Mouse (Mus musculus) lung, adult 2 months (tissue): ENCODE measurements at regions not wholly inside any gene's neighbourhood (a gene's known extent, or its start where the extent isn't known, plus 50 kb on each side); places are given as distances from the start of the nearest gene placed in this dataset.

Source experiments
- DNase-seq: peaks from one replicate; pipeline ENCODE4 v3.0.0; 2022
- H3K4me1 ChIP-seq: fragments of 200-500 bp; 2 replicates; pipeline ENCODE4 v1.6.1; 2011; ENCODE audit warnings: low read length; ENCODE audit not compliant: control insufficient read depth, insufficient read depth
- H3K4me3 ChIP-seq: fragments of 200-500 bp; replicated peaks from 2 replicates; pipeline ENCODE3; 2011; ENCODE audit warnings: low read depth, mild to moderate bottlenecking, control low read depth, low read length; ENCODE audit errors: extremely low read depth
- CTCF ChIP-seq: fragments of 200-500 bp; IDR thresholded peaks from 2 replicates; pipeline ENCODE4 v1.5.1; 2011; ENCODE audit warnings: mild to moderate bottlenecking, low read length, control low read depth; ENCODE audit not compliant: insufficient read depth
- POLR2A ChIP-seq: fragments of 200-500 bp; IDR thresholded peaks from 2 replicates; pipeline ENCODE4 v1.6.1; 2011; ENCODE audit warnings: low read depth, mild to moderate bottlenecking, control low read depth, low read length, borderline replicate concordance; ENCODE audit errors: extremely low read depth
- WGBS: fragments of 180-500 bp; shearing (Covaris S2); methylation state at CpG from one replicate; pipeline ENCODE4 v1.1.7; 2018; 5-methylcytosine and 5-hydroxymethylcytosine counted together

- 63% methylated on average over 8 of the region's 8 CpGs for WGBS
- Histone ChIP-seq H3K4me3 (no peak overlapping the region), H3K4me1 (no peaks in the 10 kb centered on the region)
- TF ChIP-seq CTCF (no peak), POLR2A (no peak)
- DNase-seq, result no peak
Observed at GRCm38 (mm10) chr11:24804623-24805023, 726.8 kb downstream of the Bcl11a start.

GRCm38 (mm10) chr11:24829578-24830401, 751.9 kb downstream of the Bcl11a start:
- TF ChIP-seq POLR2A, result no peak
- no peak for TF ChIP-seq CTCF
- Histone ChIP-seq H3K4me1 (no peaks in the 10 kb centered on the region), H3K4me3 (no peak overlapping the region)
- 59% methylated on average over 13 of the region's 13 CpGs for WGBS
- DNase-seq, result no peak

GRCm38 (mm10) chr11:24830484-24830883, 752.6 kb downstream of the Bcl11a start:
- 70% methylated on average over 2 of the region's 2 CpGs for WGBS
- H3K4me3 ChIP-seq, result no peak overlapping the region
- H3K4me1 ChIP-seq, result no peaks in the 10 kb centered on the region
- DNase-seq, result no peak
- TF ChIP-seq POLR2A (no peak), CTCF (no peak)

- no peak for DNase-seq
- H3K4me1 ChIP-seq, result no peaks in the 10 kb centered on the region
- no peak overlapping the region for H3K4me3 ChIP-seq
- 46% methylated on average over 2 of the region's 2 CpGs for WGBS
- TF ChIP-seq POLR2A, result no peak
Observed at GRCm38 (mm10) chr11:24843839-24844738, 766.2 kb downstream of the Bcl11a start.

GRCm38 (mm10) chr11:24856991-24857390, 779.1 kb downstream of the Bcl11a start:
- DNase-seq, result no peak
- 75% methylated on average over 6 of the region's 6 CpGs for WGBS
- H3K4me3 ChIP-seq, result no peak overlapping the region
- no peaks in the 10 kb centered on the region for H3K4me1 ChIP-seq
- TF ChIP-seq CTCF, result no peak
- no peak for TF ChIP-seq POLR2A

- no peaks in the 10 kb centered on the region for H3K4me1 ChIP-seq
- WGBS, result 83% methylated on average over 11 of the region's 11 CpGs
- TF ChIP-seq POLR2A (no peak), CTCF (no peak)
Observed at GRCm38 (mm10) chr11:24864637-24865036, 786.8 kb downstream of the Bcl11a start.

GRCm38 (mm10) chr11:24865067-24865796, 787.4 kb downstream of the Bcl11a start:
- no peak for DNase-seq
- TF ChIP-seq CTCF (no peak), POLR2A (no peak)
- no peak overlapping the region for H3K4me3 ChIP-seq
- 33% methylated on average over 3 of the region's 3 CpGs for WGBS
- H3K4me1 ChIP-seq, result no peaks in the 10 kb centered on the region

More at GRCm38 (mm10) chr11:24864637-24865036, 786.8 kb downstream of the Bcl11a start:
- no peak for DNase-seq
- H3K4me3 ChIP-seq, result no peak overlapping the region
